Mouse (Mus musculus): Measurements from ENCODE around the gene Tbc1d24. TPM values are rescaled to one million over a fixed set of nuclear protein-coding genes. Genes with fewer than 3 reads are reported as not detected.
A peak's percentile ranks its signal among the peaks of the same experiment; 100 is the strongest.
"Not testable (repeated sequence)": the region's sequence is repeated elsewhere in the genome, so short reads cannot be mapped to it uniquely, and the experiment has no call there.

The Tbc1d24 gene
- polyA plus RNA-seq, 1 experiment from 2014 or later, result 5.1 TPM

GRCm38 (mm10) chr17:24140845-24141424, 64.4 kb downstream of the Tbc1d24 start:
- Histone ChIP-seq H3K9ac (peak overlapping the region; percentile 97), H3K4me2 (peak overlapping the region; percentile 85), H3K9me3 (replicated peaks) (no peaks in the 10 kb centered on the region), H3K36me3 (no peaks in the 10 kb centered on the region), H3K4me1 (replicated peaks) (peaks cover 31% of the 10 kb centered on the region), H3K27me3 (replicated peaks) (no peaks in the 10 kb centered on the region), H3K4me3 (peak overlapping the region; percentile 98), H3K27ac (ENCODE audit: poor library complexity, severe bottlenecking) (peak overlapping the region; percentile 93)
- peak; percentile 64 for ATAC-seq (ENCODE audit: insufficient number of reproducible peaks, low FRiP score)
- under 1% methylated on average over 40 of the region's 43 CpGs for WGBS

- no peaks in the 10 kb centered on the region for H3K9me3 ChIP-seq (replicated peaks)
- H3K27ac ChIP-seq (ENCODE audit: poor library complexity, severe bottlenecking), result no peak overlapping the region
- H3K9ac ChIP-seq, result peak overlapping the region; percentile 97; the same call in 1 of the 2 replicates
- H3K4me3 ChIP-seq, result peak overlapping the region; percentile 98
- no peaks in the 10 kb centered on the region for H3K27me3 ChIP-seq (replicated peaks)
- no peaks in the 10 kb centered on the region for H3K36me3 ChIP-seq
- peaks cover 31% of the 10 kb centered on the region for H3K4me1 ChIP-seq (replicated peaks)
- peak overlapping the region; percentile 85 for H3K4me2 ChIP-seq
- WGBS, result 92% methylated on average over 4 of the region's 4 CpGs
- no peak for ATAC-seq (ENCODE audit: insufficient number of reproducible peaks, low FRiP score)
These were observed 65.4 kb downstream of the Tbc1d24 start for GRCm38 (mm10) chr17:24139968-24140367.

- Histone ChIP-seq H3K36me3 (no peaks in the 10 kb centered on the region), H3K27ac (ENCODE audit: poor library complexity, severe bottlenecking) (no peak overlapping the region), H3K4me3 (no peak overlapping the region), H3K4me2 (no peak overlapping the region), H3K9ac (no peak overlapping the region), H3K9me3 (replicated peaks) (no peaks in the 10 kb centered on the region), H3K4me1 (replicated peaks) (peaks cover 34% of the 10 kb centered on the region), H3K27me3 (replicated peaks) (no peaks in the 10 kb centered on the region)
- 86% methylated on average over 3 of the region's 3 CpGs for WGBS
- ATAC-seq (ENCODE audit: insufficient number of reproducible peaks, low FRiP score), result no peak
These were observed 66.1 kb downstream of the Tbc1d24 start for GRCm38 (mm10) chr17:24139256-24139655.

- H3K9ac ChIP-seq, result no peak overlapping the region
- no peak overlapping the region for H3K4me2 ChIP-seq
- no peaks in the 10 kb centered on the region for H3K27me3 ChIP-seq (replicated peaks)
- no peaks in the 10 kb centered on the region for H3K9me3 ChIP-seq (replicated peaks)
- H3K27ac ChIP-seq (ENCODE audit: poor library complexity, severe bottlenecking), result no peak overlapping the region
- no peak overlapping the region for H3K4me3 ChIP-seq
- H3K36me3 ChIP-seq, result no peaks in the 10 kb centered on the region
- ATAC-seq (ENCODE audit: insufficient number of reproducible peaks, low FRiP score), result no peak
- H3K4me1 ChIP-seq (replicated peaks), result peaks cover 35% of the 10 kb centered on the region
- WGBS, result 80% methylated on average over 2 of the region's 2 CpGs
These were observed 68.0 kb downstream of the Tbc1d24 start for GRCm38 (mm10) chr17:24137226-24137880.

GRCm38 (mm10) chr17:24134062-24134461, 71.3 kb downstream of the Tbc1d24 start:
- Histone ChIP-seq H3K27me3 (replicated peaks) (no peaks in the 10 kb centered on the region), H3K4me3 (no peak overlapping the region), H3K9me3 (replicated peaks) (no peaks in the 10 kb centered on the region), H3K4me1 (replicated peaks) (peaks cover 24% of the 10 kb centered on the region), H3K36me3 (no peaks in the 10 kb centered on the region), H3K27ac (ENCODE audit: poor library complexity, severe bottlenecking) (no peak overlapping the region), H3K9ac (no peak overlapping the region), H3K4me2 (no peak overlapping the region)
- no peak for ATAC-seq (ENCODE audit: insufficient number of reproducible peaks, low FRiP score)

GRCm38 (mm10) chr17:24132919-24133318, 72.4 kb downstream of the Tbc1d24 start:
- H3K4me3 ChIP-seq; ATAC-seq (ENCODE audit: insufficient number of reproducible peaks, low FRiP score): not testable (repeated sequence)

GRCm38 (mm10) chr17:24131570-24131969, 73.8 kb downstream of the Tbc1d24 start:
- no peaks in the 10 kb centered on the region for H3K9me3 ChIP-seq (replicated peaks)
- 89% methylated on average over 3 of the region's 3 CpGs for WGBS
- no peak overlapping the region for H3K9ac ChIP-seq
- H3K27me3 ChIP-seq (replicated peaks), result no peaks in the 10 kb centered on the region
- H3K4me2 ChIP-seq, result no peak overlapping the region
- no peak for ATAC-seq (ENCODE audit: insufficient number of reproducible peaks, low FRiP score)
- no peak overlapping the region for H3K27ac ChIP-seq (ENCODE audit: poor library complexity, severe bottlenecking)
- H3K36me3 ChIP-seq, result no peaks in the 10 kb centered on the region
- no peak overlapping the region for H3K4me3 ChIP-seq
- peaks cover 10% of the 10 kb centered on the region; the same call in 1 of the 2 replicates for H3K4me1 ChIP-seq (replicated peaks)

More at GRCm38 (mm10) chr17:24132919-24133318, 72.4 kb downstream of the Tbc1d24 start:
- not testable (repeated sequence) for H3K9me3 ChIP-seq (replicated peaks); H3K36me3 ChIP-seq; H3K9ac ChIP-seq; H3K4me2 ChIP-seq; H3K27me3 ChIP-seq (replicated peaks); H3K27ac ChIP-seq (ENCODE audit: poor library complexity, severe bottlenecking)
- H3K4me1 ChIP-seq (replicated peaks), result peaks cover 19% of the 10 kb centered on the region
- 86% methylated on average over 4 of the region's 4 CpGs for WGBS

GRCm38 (mm10) chr17:24129246-24129645, 76.1 kb downstream of the Tbc1d24 start:
- not testable (repeated sequence) for H3K27ac ChIP-seq (ENCODE audit: poor library complexity, severe bottlenecking); H3K36me3 ChIP-seq; H3K4me2 ChIP-seq; H3K9me3 ChIP-seq (replicated peaks); ATAC-seq (ENCODE audit: insufficient number of reproducible peaks, low FRiP score); H3K9ac ChIP-seq; H3K4me3 ChIP-seq; H3K27me3 ChIP-seq (replicated peaks)
- WGBS, result 89% methylated on average over 4 of the region's 4 CpGs
- H3K4me1 ChIP-seq (replicated peaks), result peaks cover 13% of the 10 kb centered on the region; the same call in 1 of the 2 replicates

- 88% methylated on average over 1 of the region's 1 CpGs for WGBS
- peaks cover 13% of the 10 kb centered on the region; the same call in 1 of the 2 replicates for H3K4me1 ChIP-seq (replicated peaks)
- no peak overlapping the region for H3K27ac ChIP-seq (ENCODE audit: poor library complexity, severe bottlenecking)
- H3K9me3 ChIP-seq (replicated peaks), result no peaks in the 10 kb centered on the region
- no peak overlapping the region for H3K4me2 ChIP-seq
- no peaks in the 10 kb centered on the region for H3K27me3 ChIP-seq (replicated peaks)
- no peak for ATAC-seq (ENCODE audit: insufficient number of reproducible peaks, low FRiP score)
- H3K36me3 ChIP-seq, result no peaks in the 10 kb centered on the region
- no peak overlapping the region for H3K4me3 ChIP-seq
- H3K9ac ChIP-seq, result no peak overlapping the region
These were observed 77.8 kb downstream of the Tbc1d24 start for GRCm38 (mm10) chr17:24127592-24127991.

- WGBS, result 84% methylated on average over 3 of the region's 3 CpGs
These were observed 78.6 kb downstream of the Tbc1d24 start for GRCm38 (mm10) chr17:24126801-24127200.

More at GRCm38 (mm10) chr17:24126801-24127200, 78.6 kb downstream of the Tbc1d24 start:
- H3K4me1 ChIP-seq (replicated peaks), result peaks cover 13% of the 10 kb centered on the region; the same call in 1 of the 2 replicates
- ATAC-seq (ENCODE audit: insufficient number of reproducible peaks, low FRiP score), result no peak
- H3K27ac ChIP-seq (ENCODE audit: poor library complexity, severe bottlenecking), result no peak overlapping the region
- no peaks in the 10 kb centered on the region for H3K27me3 ChIP-seq (replicated peaks)
- H3K36me3 ChIP-seq, result no peaks in the 10 kb centered on the region
- no peaks in the 10 kb centered on the region for H3K9me3 ChIP-seq (replicated peaks)
- H3K9ac ChIP-seq, result no peak overlapping the region
- no peak overlapping the region for H3K4me2 ChIP-seq
- H3K4me3 ChIP-seq, result no peak overlapping the region

All from heart, embryonic 12.5 days (tissue).